Mouse (Mus musculus): ENCODE data around the gene Ppfibp2. TPM values are rescaled to one million over a fixed set of nuclear protein-coding genes. Genes with fewer than 3 reads are reported as not detected.

The Ppfibp2 gene
- total RNA-seq, 2 experiments from 2014 or later, result 13.9 to 15.6 TPM

GRCm38 (mm10) chr7:107756748-107757147 lies 161.7 kb downstream of the Ppfibp2 start:
- DNase-seq (ENCODE audit: low spot score), result no peak

DNA sequence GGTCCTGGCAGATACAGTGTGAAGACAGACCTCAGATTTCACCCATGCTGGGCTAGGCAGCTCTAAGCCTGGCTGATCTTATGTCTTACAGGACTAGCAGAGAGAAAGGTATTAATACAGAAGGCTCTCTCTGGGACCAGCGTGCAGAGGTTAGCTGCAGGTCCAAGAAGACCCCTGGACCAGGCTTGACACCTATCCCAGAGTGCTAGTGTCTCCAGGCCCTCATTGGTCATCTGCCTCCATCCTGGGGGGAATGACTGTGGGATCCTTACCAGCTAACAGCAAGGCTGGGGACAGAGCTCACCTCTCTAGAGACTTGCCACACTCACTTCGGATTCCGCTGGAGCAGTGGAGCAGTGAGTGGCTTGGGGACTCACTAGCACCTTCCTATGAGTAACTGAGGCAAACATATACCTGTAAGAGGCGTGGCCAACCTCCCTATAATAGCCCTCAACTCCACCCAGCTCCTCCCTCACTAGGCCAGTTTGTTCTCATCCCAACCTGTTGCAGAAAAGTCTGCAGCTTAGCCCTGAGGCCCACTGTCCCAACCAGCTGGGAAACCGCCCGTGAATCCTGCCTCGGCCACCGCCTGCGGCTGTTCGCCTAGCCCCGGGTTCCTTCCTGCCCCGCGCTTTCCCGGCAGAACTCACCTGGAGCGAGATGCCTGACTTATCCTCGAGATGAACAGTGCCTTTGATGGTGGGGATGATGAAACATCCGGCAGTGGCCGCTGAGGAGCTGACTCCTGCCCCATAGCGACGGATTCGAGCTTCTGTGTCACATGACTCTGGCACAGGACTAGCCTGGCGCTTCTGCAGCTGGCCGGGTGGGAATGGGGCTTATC lies 162.5 kb downstream of the Ppfibp2 start, which contains the start of gene Cyb5r2:
Gene Cyb5r2 (minus strand): TSS at position 725 of the 844 bp plus-strand sequence.
- peak; percentile 30 for DNase-seq (ENCODE audit: low spot score)

DNA sequence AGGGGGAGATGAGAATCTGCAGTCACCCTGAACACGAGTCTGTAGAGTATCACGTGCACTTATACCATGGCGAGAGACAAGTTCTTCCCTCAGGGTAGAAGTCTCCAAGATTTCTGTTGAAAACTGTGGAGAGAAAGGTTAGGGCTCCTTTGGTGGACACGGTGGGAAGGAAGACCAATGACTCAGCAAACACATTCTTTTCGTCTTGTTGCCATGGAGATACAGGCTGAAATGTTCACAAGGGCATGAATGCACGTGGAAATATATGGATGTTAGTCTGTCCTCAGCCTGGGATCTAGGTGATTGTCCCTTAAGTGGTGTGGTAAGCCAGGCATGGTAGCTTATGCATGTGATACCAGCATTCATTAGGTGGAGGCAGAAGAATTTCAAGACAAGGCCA lies 175.8 kb downstream of the Ppfibp2 start:
- DNase-seq (ENCODE audit: low spot score), result no peak

- no peak for DNase-seq (ENCODE audit: low spot score)
Observed at GRCm38 (mm10) chr7:107778216-107778615, 183.2 kb downstream of the Ppfibp2 start.

DNA sequence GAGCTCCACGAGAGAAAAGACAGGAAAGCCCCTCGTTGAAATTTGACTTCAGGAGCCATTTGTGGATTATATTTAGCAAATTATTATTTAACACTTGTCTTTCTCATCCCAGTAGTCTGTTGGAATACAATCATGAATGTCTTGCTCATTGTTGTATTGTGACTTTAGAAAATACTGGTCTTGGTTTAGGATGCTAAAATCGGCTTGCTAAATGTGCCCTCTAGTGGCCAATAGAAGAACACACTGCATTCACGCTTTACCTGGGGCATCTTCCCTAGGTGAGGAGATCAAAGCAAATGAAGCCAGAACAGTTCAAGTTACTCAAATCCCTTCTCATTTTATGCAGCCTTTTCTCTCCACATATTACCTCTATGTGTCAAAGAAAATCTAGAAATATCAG lies 184.6 kb downstream of the Ppfibp2 start:
- DNase-seq (ENCODE audit: low spot score), result no peak

GRCm38 (mm10) chr7:107787977-107788620 lies 193.1 kb downstream of the Ppfibp2 start:
- DNase-seq (ENCODE audit: low spot score), result no peak

DNA sequence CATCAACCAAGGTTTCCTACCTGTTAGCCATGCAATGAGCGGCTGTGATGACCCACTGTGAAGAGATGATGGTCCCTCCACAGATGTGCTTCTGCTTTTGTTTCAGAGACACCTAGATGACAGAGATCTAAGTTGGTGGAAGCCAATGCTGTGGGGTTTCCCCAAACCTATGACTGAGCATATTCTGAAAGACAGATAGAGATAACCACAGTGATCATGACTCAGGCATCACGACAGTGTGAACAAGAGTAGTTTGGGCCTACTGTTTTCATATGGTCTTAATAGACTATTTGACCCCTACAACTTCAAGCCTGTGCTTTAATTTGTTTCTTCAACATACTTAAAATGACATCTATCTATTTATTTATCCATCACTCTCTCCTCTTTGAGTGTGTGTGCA lies 201.5 kb downstream of the Ppfibp2 start:
- no peak for DNase-seq (ENCODE audit: low spot score)

Other genes starting within 250 kb of the Ppfibp2 start
- gene Syt9, start 224.5 kb upstream of the Ppfibp2 start, total RNA-seq (2021), result under 1 TPM; 0.27 to 0.31 TPM
- gene Olfml1, start 27.8 kb upstream of the Ppfibp2 start, total RNA-seq (2021), result 1 to 10 TPM; 1.5 to 1.7 TPM
- gene 5330417H12Rik, start 30.0 kb downstream of the Ppfibp2 start, total RNA-seq (2021), result not detected
- gene Cyb5r2, start 162.8 kb downstream of the Ppfibp2 start, total RNA-seq (2021), result not detected
- not detected for gene Ovch2, start 206.0 kb downstream of the Ppfibp2 start, total RNA-seq (2021)
- gene Olfr467, start 217.1 kb downstream of the Ppfibp2 start, total RNA-seq (2021), result not detected
- gene Olfr469, start 230.3 kb downstream of the Ppfibp2 start, total RNA-seq (2021), result not detected

Data from gastrocnemius, adult 18-20 months (tissue).